Mouse (Mus musculus) myocyte (in vitro differentiated cells): ENCODE data around the gene Stac3.

Experiments
- CEBPB ChIP-seq: IDR thresholded peaks from 2 replicates; pipeline ENCODE4 v1.6.1; 2011; ENCODE audit warnings: mild to moderate bottlenecking, moderate library complexity; ENCODE audit not compliant: poor library complexity, insufficient read depth, severe bottlenecking
- E2F4 ChIP-seq: IDR thresholded peaks from one replicate; pipeline ENCODE4 v1.6.1; 2011; ENCODE audit warnings: mild to moderate bottlenecking, control low read depth, moderate library complexity; ENCODE audit not compliant: insufficient read depth
- MYOD1 ChIP-seq, 3 experiments: IDR thresholded peaks; one replicate each; pipeline ENCODE4 v1.6.1; 2011; ENCODE audit warnings: control low read depth in 2 of 3, low read depth in 2 of 3, mild to moderate bottlenecking in 2 of 3, moderate library complexity in 1 of 3; ENCODE audit not compliant: insufficient read length in 2 of 3, control insufficient read depth in 1 of 3
- POLR2A ChIP-seq: IDR thresholded peaks from one replicate; pipeline ENCODE4 v1.6.1; 2011; ENCODE audit warnings: low read depth, mild to moderate bottlenecking, control low read depth, moderate library complexity; ENCODE audit not compliant: insufficient read length
- TCF3 ChIP-seq: IDR thresholded peaks from one replicate; pipeline ENCODE4 v1.6.1; 2011; ENCODE audit warnings: low read depth, control low read depth; ENCODE audit not compliant: insufficient read length

DNA sequence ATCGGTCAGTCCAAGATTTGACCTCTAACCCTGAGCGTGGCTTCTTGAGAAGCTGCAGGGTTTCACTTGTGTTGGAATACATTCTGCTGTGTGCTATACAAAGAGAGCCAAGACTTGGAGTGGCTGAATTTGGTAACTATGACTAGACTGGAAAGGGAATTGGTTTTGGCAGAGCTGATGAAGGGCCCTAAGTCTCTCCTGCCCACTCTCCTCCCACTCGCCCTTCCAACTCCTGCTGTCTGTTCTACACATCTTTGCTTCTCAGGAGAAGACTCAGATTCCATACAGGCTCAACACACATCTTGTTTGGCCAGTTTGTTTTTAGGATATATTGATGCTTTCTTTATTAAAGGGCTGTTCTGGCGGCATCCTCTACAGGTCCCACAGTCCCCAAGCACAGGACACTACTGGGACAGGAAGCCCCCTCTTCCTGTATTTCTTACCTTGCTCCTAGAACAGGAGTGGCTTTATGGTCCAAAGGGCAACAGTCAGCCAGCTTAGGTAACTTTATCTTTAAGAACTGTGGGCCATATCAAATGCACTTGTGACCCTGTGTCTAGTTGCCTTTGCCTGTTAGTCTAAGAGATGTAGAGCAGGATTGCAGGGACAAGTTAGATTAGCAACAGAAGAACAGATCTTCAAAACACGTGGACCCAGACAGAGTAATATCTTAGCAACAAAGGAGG lies 38.9 kb upstream of the Stac3 start:
- TF ChIP-seq POLR2A (no peak), TCF3 (no peak), MYOD1 (IDR thresholded peaks at IDR 0.05; ENCODE audit: control insufficient read depth in 1 of 3, insufficient read length in 2 of 3, low read depth in 2 of 3) (no peak), E2F4 (no peak), CEBPB (no peak)
